8 mouse cellular contexts compared by ENCODE assay signal in genomic region chr5:97128242-97129226, GRCm38 (mm10). TPM values are rescaled to one million over a fixed set of nuclear protein-coding genes. Genes with fewer than 3 reads are reported as not detected.
DNase-seq lines count a peak whose midpoint lies in the region; ATAC-seq and TF ChIP-seq lines count a peak whose summit lies in the region.

No protein-coding gene starts in this region.

- H3K4me1 ChIP-seq in kidney, embryonic 15.5 days, result no peaks in the 10 kb centered on the region
- no peaks in the 10 kb centered on the region for H3K4me1 ChIP-seq in bone marrow macrophage, adult 2 months (ENCODE audit: control insufficient read depth, insufficient read depth, low read length)
- no peaks in the 10 kb centered on the region for H3K4me1 ChIP-seq in embryonic facial prominence, embryonic 14.5 days (ENCODE audit: control insufficient read depth, insufficient read depth, low read length)

- no peak for TF ChIP-seq POLR2A in bone marrow macrophage, adult 2 months (IDR thresholded peaks at IDR 0.05; ENCODE audit: borderline replicate concordance, low read depth, low read length)

- DNase-seq in kidney, adult 18-20 months, result peak; percentile 48
- DNase-seq in embryonic facial prominence, embryonic 14.5 days (ENCODE audit: low spot score), result peak; percentile 86
- DNase-seq in heart, postnatal 10 days, result peak; percentile 44 to 55
- DNase-seq in layer of hippocampus, adult 9-10 months (ENCODE audit: low spot score), result peak; percentile 47
- DNase-seq in lung, postnatal 25 days (ENCODE audit: low spot score), result peak; percentile 51
- peak; percentile 71 for DNase-seq in right cerebral cortex, adult 18-20 months

- no peak overlapping the region for H3K4me2 ChIP-seq in kidney, embryonic 15.5 days
- H3K4me2 ChIP-seq in embryonic facial prominence, embryonic 14.5 days (ENCODE audit: low read depth, low read length), result no peak overlapping the region

- intact Hi-C loops in heart, postnatal 10 days (cut with DNase I), result loop anchor here (5.0 to 10.0 kb wide), 5 partner anchors 469 to 1734 kb away; partner anchors contain the start of gene Antxr2

- no peak overlapping the region for H3K27ac ChIP-seq in kidney, embryonic 15.5 days
- H3K27ac ChIP-seq in bone marrow macrophage, adult 2 months (ENCODE audit: insufficient read depth, low read depth, low read length), result no peak overlapping the region
- H3K27ac ChIP-seq in embryonic facial prominence, embryonic 14.5 days (replicated peaks; ENCODE audit: low read depth, low read length), result no peak overlapping the region

- 52% methylated on average over 21 of the region's 21 CpGs for WGBS in kidney, embryonic 15.5 days
- 48% methylated on average over 21 of the region's 21 CpGs for WGBS in embryonic facial prominence, embryonic 14.5 days

- ATAC-seq in kidney, embryonic 15.5 days (replicated peaks; ENCODE audit: low FRiP score), result no peak
- ATAC-seq in embryonic facial prominence, embryonic 14.5 days (ENCODE audit: low read depth), result no peak

- H3K27me3 ChIP-seq in kidney, embryonic 15.5 days, result peaks cover 2% of the 10 kb centered on the region
- H3K27me3 ChIP-seq in embryonic facial prominence, embryonic 14.5 days (replicated peaks; ENCODE audit: control insufficient read depth, insufficient read depth, low read length), result no peaks in the 10 kb centered on the region

- no peak overlapping the region for H3K9ac ChIP-seq in kidney, embryonic 15.5 days
- H3K9ac ChIP-seq in embryonic facial prominence, embryonic 14.5 days (ENCODE audit: low read depth, low read length), result no peak overlapping the region

- no peaks in the 10 kb centered on the region for H3K36me3 ChIP-seq in kidney, embryonic 15.5 days
- H3K36me3 ChIP-seq in embryonic facial prominence, embryonic 14.5 days (ENCODE audit: control insufficient read depth, insufficient read depth, low read length), result no peaks in the 10 kb centered on the region

- no peaks in the 10 kb centered on the region for H3K9me3 ChIP-seq in kidney, embryonic 15.5 days (replicated peaks)
- H3K9me3 ChIP-seq in embryonic facial prominence, embryonic 14.5 days (ENCODE audit: control insufficient read depth, low read length), result no peaks in the 10 kb centered on the region

- peak; percentile 50; the same call in 1 of the 2 replicates for TF ChIP-seq CTCF in bone marrow macrophage, adult 2 months (IDR thresholded peaks at IDR 0.05; ENCODE audit: low read depth, low read length)

- no peak overlapping the region for H3K4me3 ChIP-seq in kidney, embryonic 15.5 days (replicated peaks)
- no peak overlapping the region for H3K4me3 ChIP-seq in bone marrow macrophage, adult 2 months (ENCODE audit: insufficient read depth, low read length)
- H3K4me3 ChIP-seq in embryonic facial prominence, embryonic 14.5 days (ENCODE audit: low read depth, low read length), result no peak overlapping the region

RNA-seq across cellular contexts. Expression of gene Paqr3, which starts 17.1 kb away (rescaled TPM):
- 3.8 and 3.9 TPM in 2 replicates for polyA plus RNA-seq in kidney, embryonic 15.5 days (2015; fragmentation: Nextera tagmentation; extraction: Ambion mirVana)
- 2.4 and 3.5 TPM in 2 replicates for polyA plus RNA-seq in bone marrow macrophage, adult 2 months (2012; ENCODE audit: insufficient read depth, insufficient read length, missing spikeins)
- polyA plus RNA-seq in embryonic facial prominence, embryonic 14.5 days (2014; fragmentation: Nextera tagmentation; extraction: Ambion mirVana), result 3.5 and 3.9 TPM in 2 replicates
- total RNA-seq in heart, postnatal 10 days (2021), result 1 to 10 TPM; 2.4 to 3.5 TPM
